Mouse (Mus musculus) kidney, postnatal 0 days (tissue): ENCODE data around the gene Tmpo. TPM values are rescaled to one million over a fixed set of nuclear protein-coding genes. Genes with fewer than 3 reads are reported as not detected.

ENCODE experiments used
- ATAC-seq: fragments of 200-750 bp; cut with Nextera tagmentation; replicated peaks from 2 replicates; pipeline ENCODE4 v1.8.0; 2017; ENCODE audit warnings: low read depth, moderate number of reproducible peaks, moderate TSS enrichment, moderate library complexity; ENCODE audit not compliant: low FRiP score
- DNase-seq: peaks from one replicate; pipeline ENCODE4 v3.0.0-alpha.2; 2016; ENCODE audit warnings: low spot score
- H3K27ac ChIP-seq: fragments of 300-500 bp; sonication (generic); 2 replicates; pipeline ENCODE4 v1.5.1; 2014; ENCODE audit warnings: mild to moderate bottlenecking
- H3K27me3 ChIP-seq: fragments of 300-500 bp; sonication (generic); 2 replicates; pipeline ENCODE4 v1.6.1; 2014; ENCODE audit warnings: low read length, mixed read lengths; ENCODE audit not compliant: insufficient read depth
- H3K36me3 ChIP-seq: fragments of 300-500 bp; sonication (generic); 2 replicates; pipeline ENCODE4 v1.6.1; 2014; ENCODE audit warnings: low read length, mixed read lengths; ENCODE audit not compliant: insufficient read depth
- H3K4me1 ChIP-seq: fragments of 300-500 bp; sonication (generic); replicated peaks from 2 replicates; pipeline ENCODE4 v1.6.1; 2014; ENCODE audit warnings: antibody characterized with exemption, low read length, mixed read lengths; ENCODE audit not compliant: insufficient read depth
- H3K4me2 ChIP-seq: fragments of 300-500 bp; sonication (generic); 2 replicates; pipeline ENCODE4 v1.6.1; 2014; ENCODE audit warnings: mild to moderate bottlenecking, low read length, moderate library complexity, mixed read lengths
- H3K4me3 ChIP-seq: fragments of 300-500 bp; sonication (generic); replicated peaks from 2 replicates; pipeline ENCODE4 v1.5.1; 2014; ENCODE audit warnings: low read depth, low read length
- H3K9ac ChIP-seq: fragments of 300-500 bp; sonication (generic); 2 replicates; pipeline ENCODE4 v1.6.1; 2014; ENCODE audit warnings: low read depth, low read length
- H3K9me3 ChIP-seq: fragments of 300-500 bp; sonication (generic); replicated peaks from 2 replicates; pipeline ENCODE4 v1.6.1; 2016; ENCODE audit warnings: low read length, inconsistent platforms, mixed read lengths
- CTCF ChIP-seq: IDR thresholded peaks from 2 replicates; pipeline ENCODE4 v1.5.1; 2016; ENCODE audit warnings: antibody characterized with exemption, low read depth, mild to moderate bottlenecking, moderate library complexity
- WGBS: fragments of 180-500 bp; shearing (Covaris S2); extraction: QIAGEN DNeasy Blood & Tissue Kit; methylation state at CpG from one replicate; pipeline ENCODE4 v1.1.7; 2014; 5-methylcytosine and 5-hydroxymethylcytosine counted together
- polyA plus RNA-seq: library from polyadenylated mRNA; unstranded; fragments of >200 nt; fragmentation: Nextera tagmentation; extraction: Ambion mirVana; gene quantifications from 2 replicates; pipeline ENCODE4 v1.2.1, GENCODE M21; 2015

The Tmpo gene
- polyA plus RNA-seq, 1 experiment from 2014 or later = 160 TPM

GRCm38 (mm10) chr10:91153894-91154503, 27.1 kb downstream of the Tmpo start:
- no peak for TF ChIP-seq CTCF
- DNase-seq (no peak), ATAC-seq (no peak)
- Histone ChIP-seq H3K4me3 (no peak overlapping the region), H3K27ac (no peak overlapping the region), H3K4me1 (no peaks in the 10 kb centered on the region), H3K9me3 (no peaks in the 10 kb centered on the region), H3K36me3 (peaks cover 65% of the 10 kb centered on the region), H3K4me2 (no peak overlapping the region), H3K9ac (no peak overlapping the region), H3K27me3 (no peaks in the 10 kb centered on the region)
- 78% methylated on average over 10 of the region's 10 CpGs for WGBS

DNA sequence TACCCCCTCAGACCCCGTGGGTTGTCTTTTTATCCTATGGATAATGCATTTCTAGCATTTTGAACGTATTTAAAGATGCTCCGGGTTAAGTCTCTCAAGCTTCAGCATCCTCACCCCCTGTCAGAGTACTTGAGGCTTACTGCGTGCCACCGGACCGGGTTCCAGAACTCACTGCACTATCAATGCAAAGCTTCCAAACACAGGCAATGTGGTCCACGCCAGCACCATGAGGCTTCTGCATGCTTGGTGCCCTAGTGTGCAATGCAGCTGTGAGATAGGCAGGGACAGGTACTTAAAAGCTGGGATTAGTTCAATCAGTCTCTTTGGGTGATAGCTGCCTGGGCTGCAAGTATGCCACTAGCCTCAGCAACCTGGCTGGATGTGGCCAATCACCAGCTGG, 35.7 kb downstream of the Tmpo start:
- ATAC-seq = no peak
- no peak for TF ChIP-seq CTCF
- WGBS = 94% methylated on average over 7 of the region's 7 CpGs

GRCm38 (mm10) chr10:91143313-91144230, 37.5 kb downstream of the Tmpo start:
- Histone ChIP-seq H3K4me1 (no peaks in the 10 kb centered on the region), H3K9ac (no peak overlapping the region), H3K27ac (no peak overlapping the region), H3K4me3 (no peak overlapping the region), H3K36me3 (peaks cover 15% of the 10 kb centered on the region; the same call in 1 of the 2 replicates), H3K9me3 (no peaks in the 10 kb centered on the region), H3K27me3 (no peaks in the 10 kb centered on the region), H3K4me2 (no peak overlapping the region)
- ATAC-seq (no peak), DNase-seq (no peak)
- 66% methylated on average over 18 of the region's 18 CpGs for WGBS
- peak; percentile 37; the same call in 1 of the 2 replicates for TF ChIP-seq CTCF

More for the DNA sequence above, 35.7 kb downstream of the Tmpo start:
- Histone ChIP-seq H3K4me1 (no peaks in the 10 kb centered on the region), H3K27me3 (no peaks in the 10 kb centered on the region), H3K27ac (no peak overlapping the region), H3K9ac (no peak overlapping the region), H3K4me3 (no peak overlapping the region), H3K9me3 (no peaks in the 10 kb centered on the region), H3K36me3 (peaks cover 32% of the 10 kb centered on the region; the same call in 1 of the 2 replicates), H3K4me2 (no peak overlapping the region)
- no peak for DNase-seq

DNA sequence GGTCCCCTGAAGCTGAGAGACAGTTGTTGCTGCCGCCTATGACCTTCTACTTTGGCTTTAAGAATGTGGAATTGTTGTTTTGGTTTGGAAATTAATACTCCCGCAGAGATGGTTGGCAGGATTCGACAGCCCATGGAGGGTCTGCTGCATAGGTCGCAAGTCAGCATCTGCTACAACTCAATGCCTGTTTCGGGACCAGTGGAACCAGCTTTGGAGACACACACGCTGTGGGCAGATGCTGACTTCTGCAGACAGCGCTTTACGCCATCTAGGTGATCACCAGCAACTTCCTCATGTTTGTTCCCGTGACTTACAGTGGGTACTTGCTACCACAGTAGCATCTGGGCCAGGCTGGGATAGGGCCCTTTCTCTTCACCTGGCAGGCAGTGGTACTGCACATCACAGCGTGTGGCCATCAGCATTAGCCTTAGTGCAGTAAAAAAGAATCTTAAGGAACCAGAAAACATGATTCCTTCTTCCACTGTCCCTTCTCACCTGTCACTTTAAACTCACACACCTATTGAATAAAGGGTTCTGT, 38.4 kb downstream of the Tmpo start:
- no peak for DNase-seq
- ATAC-seq = peak; percentile 58; the same call in 1 of the 2 replicates
- Histone ChIP-seq H3K4me2 (no peak overlapping the region), H3K4me3 (no peak overlapping the region), H3K9ac (no peak overlapping the region), H3K4me1 (no peaks in the 10 kb centered on the region), H3K27me3 (no peaks in the 10 kb centered on the region), H3K36me3 (peaks cover 14% of the 10 kb centered on the region; the same call in 1 of the 2 replicates), H3K27ac (no peak overlapping the region), H3K9me3 (no peaks in the 10 kb centered on the region)
- 55% methylated on average over 10 of the region's 10 CpGs for WGBS
- TF ChIP-seq CTCF = no peak

- WGBS = 32% methylated on average over 2 of the region's 2 CpGs
- H3K4me2 ChIP-seq = no peak overlapping the region
- no peak overlapping the region for H3K4me3 ChIP-seq
- H3K27me3 ChIP-seq = no peaks in the 10 kb centered on the region
- peak; percentile 86 for TF ChIP-seq CTCF
- no peak overlapping the region for H3K9ac ChIP-seq
- H3K4me1 ChIP-seq = no peaks in the 10 kb centered on the region
- H3K9me3 ChIP-seq = no peaks in the 10 kb centered on the region
- DNase-seq = peak; percentile 90
- no peak overlapping the region for H3K27ac ChIP-seq
- peaks cover 5% of the 10 kb centered on the region; the same call in 1 of the 2 replicates for H3K36me3 ChIP-seq
- ATAC-seq = no peak
These were observed 39.6 kb downstream of the Tmpo start for GRCm38 (mm10) chr10:91141564-91141963.

GRCm38 (mm10) chr10:91139148-91139766, 41.9 kb downstream of the Tmpo start:
- H3K27me3 ChIP-seq = no peaks in the 10 kb centered on the region
- DNase-seq = no peak
- no peak overlapping the region for H3K9ac ChIP-seq
- no peak overlapping the region for H3K4me3 ChIP-seq
- H3K4me1 ChIP-seq = no peaks in the 10 kb centered on the region
- no peaks in the 10 kb centered on the region for H3K36me3 ChIP-seq
- H3K9me3 ChIP-seq = no peaks in the 10 kb centered on the region
- H3K4me2 ChIP-seq = no peak overlapping the region
- ATAC-seq = no peak
- H3K27ac ChIP-seq = no peak overlapping the region
- WGBS = 89% methylated on average over 14 of the region's 14 CpGs
- no peak for TF ChIP-seq CTCF
